14 mouse cellular contexts compared by ENCODE assay signal in the genomic region with DNA sequence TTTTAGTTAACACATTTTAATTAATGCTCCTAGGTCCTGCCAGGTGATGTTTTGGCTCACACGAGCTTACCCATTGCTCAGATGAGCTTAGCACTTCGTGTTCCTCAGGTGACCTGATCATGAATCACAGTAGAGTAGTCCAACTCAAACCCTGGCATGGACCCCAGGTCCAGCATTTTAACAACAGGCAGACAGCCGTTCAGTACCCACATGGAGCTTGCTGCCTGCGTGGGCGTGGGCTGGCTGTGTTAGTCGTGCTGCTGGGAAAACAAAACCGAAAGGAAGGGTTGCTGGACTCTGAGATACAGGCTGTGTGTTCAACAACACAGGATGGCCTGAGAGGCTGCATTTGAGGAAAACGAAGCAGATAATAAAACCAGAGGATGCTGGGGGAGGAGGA. TPM values are rescaled to one million over a fixed set of nuclear protein-coding genes. Genes with fewer than 3 reads are reported as not detected.
DNase-seq lines count a peak whose midpoint lies in the region; ATAC-seq and TF ChIP-seq lines count a peak whose summit lies in the region.
"Had no signal": no experiment of that assay in that cellular context is flagged by ENCODE, and none has a peak within 500 bp of the region (broad histone marks: within the 10 kb centered on the region; RNA-seq: fewer than 3 reads in every experiment).

No protein-coding gene starts in this region.

- peak; percentile 40 for DNase-seq in cerebellum, adult 11-12 months
- no peak for DNase-seq in cerebellum, adult 11 months
- no peak for DNase-seq in liver, postnatal 0 days
- DNase-seq in liver, embryonic 11.5 days (ENCODE audit: low spot score), result no peak
- peak; percentile 41 for DNase-seq in cerebellum, adult 9-11 months
- no peak for DNase-seq in forebrain, embryonic 11.5 days (ENCODE audit: low spot score)
- DNase-seq: B cell, adult 2 months; kidney, adult 18-20 months had no signal

- H3K4me3 ChIP-seq in liver, postnatal 0 days (ENCODE audit: low read depth, low read length), result no peak overlapping the region
- H3K4me3 ChIP-seq in liver, embryonic 11.5 days (ENCODE audit: low read depth, low read length), result no peak overlapping the region
- no peak overlapping the region for H3K4me3 ChIP-seq in myocyte
- H3K4me3 ChIP-seq in forebrain, embryonic 11.5 days (ENCODE audit: low read depth, low read length), result no peak overlapping the region
- H3K4me3 ChIP-seq: forebrain, embryonic 13.5 days; midbrain, embryonic 10.5 days had no signal

- no peaks in the 10 kb centered on the region for H3K79me2 ChIP-seq in myocyte (ENCODE audit: control insufficient read depth, insufficient read depth)

- 55% methylated on average over 8 of the region's 8 CpGs for WGBS in liver, postnatal 0 days (ENCODE audit: insufficient replicate concordance)
- 78% methylated on average over 8 of the region's 8 CpGs for WGBS in liver, embryonic 11.5 days
- WGBS in forebrain, embryonic 11.5 days, result 90% methylated on average over 8 of the region's 8 CpGs

- ATAC-seq in liver, postnatal 0 days, result peak; percentile 38; the same call in 1 of the 2 replicates
- ATAC-seq in liver, embryonic 11.5 days (replicated peaks; ENCODE audit: low FRiP score), result no peak
- no peak for ATAC-seq in activated CD4-positive, CD25-positive, alpha-beta regulatory T cell, adult 4 months
- ATAC-seq in forebrain, embryonic 11.5 days (replicated peaks; ENCODE audit: low FRiP score), result no peak
- ATAC-seq: forebrain, embryonic 13.5 days had no signal

- H3K27ac ChIP-seq in liver, postnatal 0 days (ENCODE audit: low read depth), result no peak overlapping the region
- no peak overlapping the region for H3K27ac ChIP-seq in liver, embryonic 11.5 days (ENCODE audit: low read depth, low read length)
- no peak overlapping the region for H3K27ac ChIP-seq in forebrain, embryonic 11.5 days (ENCODE audit: low read depth, low read length)
- H3K27ac ChIP-seq: forebrain, embryonic 13.5 days; midbrain, embryonic 10.5 days had no signal

- H3K4me1 ChIP-seq in liver, postnatal 0 days (ENCODE audit: insufficient read depth), result peaks cover 6% of the 10 kb centered on the region; the same call in 1 of the 2 replicates
- no peaks in the 10 kb centered on the region for H3K4me1 ChIP-seq in liver, embryonic 11.5 days (replicated peaks; ENCODE audit: control insufficient read depth, insufficient read depth, low read length)
- H3K4me1 ChIP-seq in forebrain, embryonic 11.5 days (replicated peaks; ENCODE audit: control insufficient read depth, insufficient read depth, low read length), result no peaks in the 10 kb centered on the region
- H3K4me1 ChIP-seq: midbrain, embryonic 10.5 days had no signal

- H3K36me3 ChIP-seq in liver, postnatal 0 days (replicated peaks; ENCODE audit: insufficient read depth, low read length), result no peaks in the 10 kb centered on the region
- no peaks in the 10 kb centered on the region; the same call in 1 of the 2 replicates for H3K36me3 ChIP-seq in liver, embryonic 11.5 days (ENCODE audit: control insufficient read depth, insufficient read depth, low read length)
- H3K36me3 ChIP-seq in myocyte (ENCODE audit: control insufficient read depth, insufficient read depth), result no peaks in the 10 kb centered on the region
- H3K36me3 ChIP-seq in forebrain, embryonic 11.5 days (ENCODE audit: control insufficient read depth, insufficient read depth, low read length), result no peaks in the 10 kb centered on the region; the same call in 1 of the 2 replicates

- H3K9ac ChIP-seq in liver, postnatal 0 days (replicated peaks), result no peak overlapping the region
- no peak overlapping the region for H3K9ac ChIP-seq in liver, embryonic 11.5 days (ENCODE audit: low read depth, low read length)
- no peak overlapping the region for H3K9ac ChIP-seq in forebrain, embryonic 11.5 days (ENCODE audit: low read length)
- H3K9ac ChIP-seq: forebrain, embryonic 13.5 days had no signal

- no peak for TF ChIP-seq EP300 in liver, postnatal 0 days (IDR thresholded peaks at IDR 0.05; ENCODE audit: low read depth)

- H3K4me2 ChIP-seq in liver, postnatal 0 days (ENCODE audit: low read depth, low read length), result no peak overlapping the region
- no peak overlapping the region for H3K4me2 ChIP-seq in liver, embryonic 11.5 days
- H3K4me2 ChIP-seq in myocyte (ENCODE audit: low read depth), result peak overlapping the region; percentile 64
- H3K4me2 ChIP-seq in forebrain, embryonic 11.5 days (ENCODE audit: low read depth, low read length, severe bottlenecking), result no peak overlapping the region
- H3K4me2 ChIP-seq: forebrain, embryonic 13.5 days had no signal

- TF ChIP-seq CTCF in liver, postnatal 0 days (IDR thresholded peaks at IDR 0.05; ENCODE audit: low read depth), result no peak

- no peak overlapping the region for H3ac ChIP-seq in myocyte (ENCODE audit: control insufficient read depth, insufficient read length)

- no peak for TF ChIP-seq POLR2A in myocyte (IDR thresholded peaks at IDR 0.05; ENCODE audit: insufficient read length, low read depth)

- H3K27me3 ChIP-seq in liver, postnatal 0 days (ENCODE audit: insufficient read depth, low read length), result no peaks in the 10 kb centered on the region
- H3K27me3 ChIP-seq in liver, embryonic 11.5 days (replicated peaks; ENCODE audit: control insufficient read depth, insufficient read depth, low read length), result no peaks in the 10 kb centered on the region
- no peaks in the 10 kb centered on the region for H3K27me3 ChIP-seq in myocyte (ENCODE audit: control insufficient read depth, insufficient read depth, insufficient read length)
- no peaks in the 10 kb centered on the region for H3K27me3 ChIP-seq in forebrain, embryonic 11.5 days (ENCODE audit: control insufficient read depth, insufficient read depth, low read length)
- H3K27me3 ChIP-seq: forebrain, embryonic 13.5 days had no signal

- no peaks in the 10 kb centered on the region for H3K9me3 ChIP-seq in liver, postnatal 0 days (ENCODE audit: low read length)
- no peaks in the 10 kb centered on the region for H3K9me3 ChIP-seq in liver, embryonic 11.5 days (ENCODE audit: control insufficient read depth, low read length)
- no peaks in the 10 kb centered on the region for H3K9me3 ChIP-seq in forebrain, embryonic 11.5 days (ENCODE audit: control insufficient read depth, low read length)
- H3K9me3 ChIP-seq: forebrain, embryonic 13.5 days; midbrain, embryonic 10.5 days had no signal

TF ChIP-seq in myocyte, 11 proteins besides CTCF, POLR2A, EP300 and RAD21:
- TF ChIP-seq MYOD1 (IDR thresholded peaks at IDR 0.05; ENCODE audit: control insufficient read depth in 1 of 3, insufficient read length in 2 of 3, low read depth in 2 of 3) (peak in 1 of 3 experiments; percentile 12), REST (IDR thresholded peaks at IDR 0.05; ENCODE audit: insufficient read depth, insufficient read length) (no peak), MAX (IDR thresholded peaks at IDR 0.05; ENCODE audit: low read depth) (no peak), TCF12 (IDR thresholded peaks at IDR 0.05; ENCODE audit: insufficient read depth, poor library complexity, severe bottlenecking) (no peak)

RNA-seq across cellular contexts. Expression of a gene that starts 36.5 kb away (rescaled TPM):
- polyA plus RNA-seq in liver, postnatal 0 days (2015; fragmentation: Nextera tagmentation; extraction: Ambion mirVana), result 0.09 and 0.11 TPM in 2 replicates
- polyA plus RNA-seq in liver, embryonic 11.5 days (2014; fragmentation: Nextera tagmentation; extraction: Ambion mirVana), result 0.15 TPM in 1 of 2 replicates, not detected in the other
- polyA plus RNA-seq in myocyte (2012; fragmentation: generic; extraction: Trizol), result 0.04 TPM
- polyA plus RNA-seq in activated CD4-positive, CD25-positive, alpha-beta regulatory T cell, adult 4 months (2017; shearing (Covaris generic)), result not detected
- not detected in 2 replicates for polyA plus RNA-seq in forebrain, embryonic 11.5 days (2014; fragmentation: Nextera tagmentation; extraction: Ambion mirVana)
- polyA plus RNA-seq: forebrain, embryonic 13.5 days; liver, embryonic 16.5 days; midbrain, embryonic 10.5 days; neural tube, embryonic 11.5 days had no signal

Comparison
In these comparisons a context has a peak if more than half of its experiments do, and no peak if none do; other contexts are left out.
1. DNase-seq: peak in cerebellum, adult 11-12 months (single experiment) and cerebellum, adult 9-11 months (single experiment); none in cerebellum, adult 11 months (single experiment), liver, postnatal 0 days (single experiment), liver, embryonic 11.5 days (single experiment) and forebrain, embryonic 11.5 days (single experiment).